Mouse (Mus musculus) ES-E14 (cell line): ENCODE results near the gene Nyx. TPM values are rescaled to one million over a fixed set of nuclear protein-coding genes. Genes with fewer than 3 reads are reported as not detected.
A peak's percentile ranks its signal among the peaks of the same experiment; 100 is the strongest.
"Not testable (repeated sequence)": the region's sequence is repeated elsewhere in the genome, so short reads cannot be mapped to it uniquely, and the experiment has no call there.

ENCODE experiments used
- DNase-seq: peaks from one replicate; pipeline ENCODE4 v3.0.0-alpha.2; 2013; ENCODE audit warnings: low read depth, low spot score
- H3K27ac ChIP-seq: 2 replicates; pipeline ENCODE4 v1.5.1; 2012; ENCODE audit warnings: low read depth, mild to moderate bottlenecking, low read length, moderate library complexity, mixed read lengths; ENCODE audit not compliant: poor library complexity, insufficient read depth, severe bottlenecking
- H3K36me3 ChIP-seq: 2 replicates; pipeline ENCODE4 v1.6.1; 2012; ENCODE audit warnings: mild to moderate bottlenecking, low read length, moderate library complexity, mixed read lengths; ENCODE audit not compliant: control insufficient read depth, poor library complexity, insufficient read depth, severe bottlenecking
- H3K4me1 ChIP-seq, 2 experiments: fragments of 150-350 bp in 1 of 2; sonication (generic) in 1 of 2; 2 replicates each; pipeline ENCODE4 v1.6.1; 2012; ENCODE audit warnings: low read length in 2 of 2, mild to moderate bottlenecking in 1 of 2, mixed read lengths in 1 of 2; ENCODE audit not compliant: control insufficient read depth in 2 of 2, insufficient read depth in 2 of 2, poor library complexity in 1 of 2
- H3K4me3 ChIP-seq, 2 experiments: fragments of 150-350 bp in 1 of 2; sonication (generic) in 1 of 2; 2 replicates each; pipeline ENCODE4 v1.5.1; 2012; ENCODE audit warnings: low read length in 2 of 2, low read depth in 1 of 2, mild to moderate bottlenecking in 1 of 2, mixed read lengths in 1 of 2; ENCODE audit not compliant: insufficient read depth in 1 of 2, poor library complexity in 1 of 2, severe bottlenecking in 1 of 2
- H3K9ac ChIP-seq: 2 replicates; pipeline ENCODE4 v1.6.1; 2012; ENCODE audit warnings: low read depth, mild to moderate bottlenecking, low read length, mixed read lengths; ENCODE audit not compliant: poor library complexity, insufficient read depth, severe bottlenecking
- H3K9me3 ChIP-seq: fragments of 150-350 bp; sonication (generic); 2 replicates; pipeline ENCODE4 v1.6.1; 2012; ENCODE audit warnings: low read depth, mild to moderate bottlenecking, low read length; ENCODE audit not compliant: control insufficient read depth, insufficient read depth
- CHD2 ChIP-seq: IDR thresholded peaks from 2 replicates; pipeline ENCODE4 v1.6.1; 2014; ENCODE audit warnings: mild to moderate bottlenecking, low read depth, low read length, inconsistent platforms
- HCFC1 ChIP-seq: IDR thresholded peaks from 2 replicates; pipeline ENCODE4 v1.6.1; 2012; ENCODE audit warnings: low read length, inconsistent platforms, borderline replicate concordance; ENCODE audit not compliant: insufficient read depth
- MAFK ChIP-seq: IDR thresholded peaks from 2 replicates; pipeline ENCODE4 v1.6.1; 2014; ENCODE audit warnings: mild to moderate bottlenecking, low read depth, low read length, inconsistent platforms; ENCODE audit not compliant: insufficient read depth
- ZC3H11A ChIP-seq: IDR thresholded peaks from 2 replicates; pipeline ENCODE4 v1.6.1; 2012; ENCODE audit warnings: low read depth, mild to moderate bottlenecking, inconsistent platforms, low read length, borderline replicate concordance
- ZNF384 ChIP-seq: IDR thresholded peaks from 2 replicates; pipeline ENCODE4 v1.6.1; 2012; ENCODE audit warnings: low read depth, low read length, inconsistent platforms
- in situ Hi-C, 2 experiments: fragments of 600-800 bp; cut with MboI; formaldehyde crosslinking; loops; one replicate each; pipeline ENCODE4 v1.15.1; 2025; ENCODE audit warnings: low sequenced_read_pairs in 2 of 2, inconsistent platforms in 1 of 2; ENCODE audit not compliant: unreplicated experiment in 2 of 2
- total RNA-seq: library from RNA; depleted of rRNA; stranded (reverse); fragments of 300-350 nt; gene quantifications from 2 replicates; pipeline ENCODE4 v1.2.3, GENCODE M21; 2012; rRNA removed

Nyx gene
- total RNA-seq, result 0.31 and 0.37 TPM in 2 replicates

DNA sequence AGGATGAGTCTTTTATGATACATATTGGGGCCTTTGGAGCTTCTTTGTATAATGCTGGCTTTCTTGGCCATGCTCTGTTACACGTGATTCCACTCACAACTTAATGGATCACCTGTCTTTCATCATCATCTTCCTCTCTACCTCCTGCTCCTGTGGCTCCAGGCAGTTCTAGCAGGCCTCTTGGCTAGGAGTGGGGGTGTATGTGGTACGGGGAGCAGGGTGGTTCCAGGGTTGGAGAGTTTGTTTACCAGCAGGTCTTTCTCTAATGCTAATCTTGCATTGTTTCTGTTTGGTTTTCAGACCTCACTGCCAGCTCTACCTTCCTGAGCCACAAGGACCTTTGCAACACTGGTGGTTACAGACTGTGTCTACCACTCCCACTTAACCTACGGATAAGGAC lies at the start of gene Nyx:
Gene Nyx (plus strand): TSS at position 301 of the 400 bp plus-strand sequence.
- no peak for DNase-seq
- in situ Hi-C loops, result loop anchor here (25.0 kb wide), 1 partner anchor 229 kb away; no protein-coding TSS in a partner anchor
- H3K4me3 ChIP-seq, result no peak within 1 kb of the TSS
- H3K9me3 ChIP-seq, result no peaks in the 10 kb centered on the region
- no peak within 1 kb of the TSS for H3K9ac ChIP-seq
- H3K27ac ChIP-seq, result no peak within 1 kb of the TSS
- no peaks in the 10 kb centered on the region for H3K36me3 ChIP-seq
- peaks cover 0 to 1% of the 10 kb centered on the region in 2 experiments; a peak in 1 of 4 replicates for H3K4me1 ChIP-seq
- no peak for TF ChIP-seq ZNF384
- no peak for TF ChIP-seq MAFK
- TF ChIP-seq ZC3H11A, result no peak
- no peak for TF ChIP-seq CHD2
- TF ChIP-seq HCFC1, result no peak

- Histone ChIP-seq H3K4me1 (no peaks in the 10 kb centered on the region), H3K4me3 (no peak overlapping the region), H3K9me3 (no peaks in the 10 kb centered on the region), H3K36me3 (no peaks in the 10 kb centered on the region), H3K27ac (no peak overlapping the region), H3K9ac (no peak overlapping the region)
- in situ Hi-C loops, result no loop called here
- TF ChIP-seq HCFC1 (no peak), ZC3H11A (no peak), MAFK (no peak), ZNF384 (no peak), CHD2 (no peak)
- DNase-seq, result no peak
Observed at GRCm38 (mm10) chrX:13422047-13422446, 43.9 kb upstream of the Nyx start.

GRCm38 (mm10) chrX:13431421-13431820 lies 34.5 kb upstream of the Nyx start:
- peak; percentile 0 for DNase-seq
- Histone ChIP-seq H3K4me1 (no peaks in the 10 kb centered on the region; a peak in 1 of 4 replicates), H3K9me3 (no peaks in the 10 kb centered on the region)

DNA sequence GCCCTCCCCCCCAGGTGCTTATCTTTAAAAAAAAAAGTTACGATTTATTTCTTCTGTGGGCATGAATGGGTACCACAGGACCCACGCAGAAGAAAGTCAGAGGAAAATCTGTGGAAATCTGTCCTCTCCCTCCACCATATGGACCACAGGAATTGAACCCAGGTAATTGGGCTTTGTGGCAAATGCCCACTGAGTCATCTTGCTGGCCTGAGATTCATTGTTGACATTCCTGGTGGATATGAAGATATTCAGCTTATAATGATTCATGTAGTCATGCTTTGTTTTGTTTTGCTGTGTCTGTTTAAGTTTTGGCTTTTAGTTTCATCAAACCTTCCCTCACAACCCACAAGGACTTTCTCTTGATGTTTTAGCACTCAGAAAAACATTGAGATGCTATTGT lies 29.9 kb upstream of the Nyx start:
- H3K9ac ChIP-seq, in situ Hi-C loops, H3K4me3 ChIP-seq, H3K27ac ChIP-seq, H3K4me1 ChIP-seq, H3K9me3 ChIP-seq, DNase-seq, H3K36me3 ChIP-seq: not testable (repeated sequence)

More at GRCm38 (mm10) chrX:13431421-13431820, 34.5 kb upstream of the Nyx start:
- no peak for TF ChIP-seq HCFC1
- no peak for TF ChIP-seq ZNF384
- no peak for TF ChIP-seq ZC3H11A
- TF ChIP-seq MAFK, result no peak
- no peak for TF ChIP-seq CHD2
- no peak overlapping the region for H3K27ac ChIP-seq
- H3K36me3 ChIP-seq, result no peaks in the 10 kb centered on the region
- in situ Hi-C loops, result no loop called here
- H3K9ac ChIP-seq, result no peak overlapping the region
- no peak overlapping the region for H3K4me3 ChIP-seq

GRCm38 (mm10) chrX:13456544-13456943 lies 9.4 kb upstream of the Nyx start:
- H3K27ac ChIP-seq, H3K9ac ChIP-seq, H3K36me3 ChIP-seq, H3K9me3 ChIP-seq, H3K4me1 ChIP-seq, H3K4me3 ChIP-seq, DNase-seq: not testable (repeated sequence)
- in situ Hi-C loops, result loop anchor here (25.0 kb wide), 1 partner anchor 219 kb away; no protein-coding TSS in a partner anchor
